Mouse (Mus musculus) limb, embryonic 14.5 days (tissue): Measurements from ENCODE around the gene Asb9. TPM values are rescaled to one million over a fixed set of nuclear protein-coding genes. Genes with fewer than 3 reads are reported as not detected.

Experiments
- ATAC-seq: fragments of 200-750 bp; cut with Nextera tagmentation; 2 replicates; pipeline ENCODE4 v1.8.0; 2017; ENCODE audit warnings: low read depth, moderate number of reproducible peaks, moderate TSS enrichment; ENCODE audit not compliant: low FRiP score
- DNase-seq: peaks from one replicate; pipeline ENCODE4 v3.0.0-alpha.2; 2015; ENCODE audit warnings: low spot score
- H3K27ac ChIP-seq: fragments of 300-500 bp; sonication (generic); replicated peaks from 2 replicates; pipeline ENCODE4 v1.5.1; 2014; ENCODE audit warnings: low read depth, mild to moderate bottlenecking, low read length, moderate library complexity, mixed read lengths
- H3K27me3 ChIP-seq: fragments of 300-500 bp; sonication (generic); 2 replicates; pipeline ENCODE4 v1.6.1; 2014; ENCODE audit warnings: low read length, mixed read lengths; ENCODE audit not compliant: control insufficient read depth, insufficient read depth
- H3K36me3 ChIP-seq: fragments of 300-500 bp; sonication (generic); 2 replicates; pipeline ENCODE4 v1.6.1; 2014; ENCODE audit warnings: mild to moderate bottlenecking, low read length, moderate library complexity, mixed read lengths; ENCODE audit not compliant: control insufficient read depth, insufficient read depth
- H3K4me1 ChIP-seq: fragments of 300-500 bp; sonication (generic); 2 replicates; pipeline ENCODE4 v1.6.1; 2014; ENCODE audit warnings: antibody characterized with exemption, low read length, mixed read lengths; ENCODE audit not compliant: control insufficient read depth, insufficient read depth
- H3K4me2 ChIP-seq: fragments of 300-500 bp; sonication (generic); replicated peaks from 2 replicates; pipeline ENCODE4 v1.6.1; 2014; ENCODE audit warnings: low read depth, mild to moderate bottlenecking, low read length, moderate library complexity; ENCODE audit not compliant: severe bottlenecking
- H3K4me3 ChIP-seq: fragments of 300-500 bp; sonication (generic); replicated peaks from 2 replicates; pipeline ENCODE4 v1.5.1; 2014; ENCODE audit warnings: low read length
- H3K9ac ChIP-seq: fragments of 300-500 bp; sonication (generic); 2 replicates; pipeline ENCODE4 v1.6.1; 2014; ENCODE audit warnings: mild to moderate bottlenecking, low read depth, low read length, moderate library complexity; ENCODE audit not compliant: severe bottlenecking
- H3K9me3 ChIP-seq: fragments of 300-500 bp; sonication (generic); 2 replicates; pipeline ENCODE4 v1.6.1; 2016; ENCODE audit warnings: low read length; ENCODE audit not compliant: control insufficient read depth
- POLR2A ChIP-seq: fragments of 200-500 bp; IDR thresholded peaks from 2 replicates; pipeline ENCODE4 v1.8.0; 2012; ENCODE audit warnings: inconsistent platforms, mild to moderate bottlenecking, moderate library complexity, borderline replicate concordance; ENCODE audit not compliant: insufficient read depth, insufficient read length; ENCODE audit errors: extremely low read depth
- WGBS: fragments of 180-500 bp; shearing (Covaris S2); extraction: QIAGEN DNeasy Blood & Tissue Kit; methylation state at CpG from one replicate; pipeline ENCODE4 v1.1.7; 2014; 5-methylcytosine and 5-hydroxymethylcytosine counted together
- polyA plus RNA-seq, 2 experiments: library from polyadenylated mRNA; depleted of rRNA in 1 of 2; stranded (reverse) in 1 of 2; unstranded in 1 of 2; fragments of >200 nt; fragmentation: Nextera tagmentation in 1 of 2; extraction: Ambion mirVana in 1 of 2; gene quantifications; 2 replicates each; pipeline versions ENCODE4 v1.2.1 to v1.2.3; 2012 to 2014

Asb9 gene
- 1.8 and 2.3 TPM in 2 replicates for polyA plus RNA-seq (2012; rRNA removed)
- polyA plus RNA-seq (2014; fragmentation: Nextera tagmentation; extraction: Ambion mirVana) = 1.00 and 1.4 TPM in 2 replicates

DNA sequence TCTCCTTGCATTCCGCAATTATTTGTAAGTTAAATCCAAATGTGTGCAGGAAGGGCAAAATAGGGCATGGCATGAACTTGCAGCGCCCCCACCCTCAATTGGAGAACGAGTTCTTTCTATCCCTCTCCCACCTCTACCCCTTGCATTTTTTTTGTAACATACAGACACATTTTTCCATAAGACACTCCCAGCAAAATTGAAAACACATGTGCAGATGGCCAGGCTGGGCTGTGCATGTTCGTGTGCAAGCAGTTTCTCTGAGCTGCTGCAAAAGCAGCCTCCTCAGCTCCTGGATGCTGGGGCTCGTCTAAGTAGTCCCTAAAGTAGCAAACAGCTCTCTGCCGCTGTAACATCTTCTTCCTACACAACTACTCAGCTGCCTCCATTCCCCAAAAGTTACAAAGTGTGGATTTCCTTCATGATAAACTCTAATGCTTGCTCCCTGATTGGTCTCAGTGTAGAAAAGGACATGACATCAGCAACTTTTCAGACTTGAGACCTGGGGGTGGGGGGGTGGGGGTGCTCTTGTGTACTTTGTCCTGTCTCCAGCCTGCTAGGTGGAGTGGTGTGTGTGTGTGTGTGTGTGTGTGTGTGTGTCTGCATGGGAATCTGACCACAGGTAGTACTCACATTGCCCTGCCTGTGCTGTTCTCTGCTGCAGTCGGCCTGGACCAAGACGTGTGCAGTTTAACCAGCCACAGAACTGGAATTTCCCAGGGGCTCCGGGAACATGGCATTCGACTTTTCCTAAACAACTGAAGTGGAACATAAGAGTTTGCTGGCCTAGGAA, at the start of gene Asb9:
Gene Asb9 (plus strand): TSS at position 619 of the 790 bp plus-strand sequence.
- Histone ChIP-seq H3K9me3 (no peaks in the 10 kb centered on the region), H3K4me3 (no peak within 1 kb of the TSS), H3K9ac (no peak within 1 kb of the TSS), H3K4me2 (no peak within 1 kb of the TSS), H3K4me1 (no peaks in the 10 kb centered on the region), H3K27me3 (no peaks in the 10 kb centered on the region), H3K27ac (no peak within 1 kb of the TSS), H3K36me3 (no peaks in the 10 kb centered on the region)
- DNase-seq (peak; percentile 25), ATAC-seq (peak; percentile 67)
- 38% methylated on average over 10 of the region's 10 CpGs for WGBS
- no peak for TF ChIP-seq POLR2A

DNA sequence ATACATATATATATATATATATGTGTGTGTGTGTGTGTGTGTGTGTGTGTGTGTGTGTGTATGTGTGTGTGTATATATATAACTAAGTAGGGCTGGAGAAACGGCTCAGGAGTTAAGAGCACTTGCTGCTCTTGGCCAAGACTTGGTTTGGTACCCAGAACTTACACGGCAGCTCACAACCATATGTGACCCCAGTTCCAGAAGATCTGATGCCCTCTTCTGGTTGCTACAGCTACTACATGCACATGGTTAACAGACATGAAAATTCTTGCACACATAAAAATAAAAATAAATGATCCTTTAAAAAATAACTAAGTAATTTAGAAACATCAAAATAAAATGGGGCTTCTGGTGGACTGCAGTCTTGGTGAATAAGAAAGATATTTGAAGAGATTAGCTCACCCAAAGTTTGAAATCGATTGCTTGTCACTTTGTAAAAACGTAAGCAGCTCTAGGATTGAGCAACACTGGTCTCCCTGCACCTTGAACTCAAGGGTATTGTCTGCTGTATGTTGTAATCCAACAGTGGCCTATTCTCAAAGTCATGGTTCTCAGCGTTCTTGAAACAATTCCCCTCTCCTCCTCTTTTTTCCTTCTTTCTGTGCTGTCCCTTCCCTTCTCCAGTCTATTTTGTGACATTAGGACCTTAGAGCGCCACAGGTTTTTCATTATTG, 46.8 kb upstream of the Asb9 start:
- WGBS = 66% methylated on average over 6 of the region's 6 CpGs
- Histone ChIP-seq H3K4me1 (no peaks in the 10 kb centered on the region), H3K4me3 (no peak overlapping the region), H3K27ac (no peak overlapping the region), H3K9ac (no peak overlapping the region), H3K36me3 (no peaks in the 10 kb centered on the region), H3K4me2 (no peak overlapping the region), H3K9me3 (no peaks in the 10 kb centered on the region), H3K27me3 (no peaks in the 10 kb centered on the region; the same call in 1 of the 2 replicates)
- ATAC-seq (no peak), DNase-seq (no peak)
- TF ChIP-seq POLR2A = no peak

- no peaks in the 10 kb centered on the region for H3K36me3 ChIP-seq
- no peak overlapping the region for H3K9ac ChIP-seq
- WGBS = 82% methylated on average over 2 of the region's 2 CpGs
- H3K4me1 ChIP-seq = no peaks in the 10 kb centered on the region
- no peak for TF ChIP-seq POLR2A
- H3K4me3 ChIP-seq = no peak overlapping the region
- no peaks in the 10 kb centered on the region for H3K9me3 ChIP-seq
- H3K4me2 ChIP-seq = no peak overlapping the region
- no peaks in the 10 kb centered on the region for H3K27me3 ChIP-seq
- H3K27ac ChIP-seq = no peak overlapping the region
- DNase-seq (no peak), ATAC-seq (no peak)
These were observed 3.9 kb upstream of the Asb9 start for GRCm38 (mm10) chrX:164502258-164502657.

- DNase-seq (no peak), ATAC-seq (no peak)
- WGBS = 81% methylated on average over 4 of the region's 4 CpGs
- no peak overlapping the region for H3K9ac ChIP-seq
- no peak overlapping the region for H3K4me3 ChIP-seq
- no peaks in the 10 kb centered on the region for H3K27me3 ChIP-seq
- no peak for TF ChIP-seq POLR2A
- no peaks in the 10 kb centered on the region for H3K4me1 ChIP-seq
- no peaks in the 10 kb centered on the region for H3K9me3 ChIP-seq
- no peak overlapping the region for H3K4me2 ChIP-seq
- no peak overlapping the region for H3K27ac ChIP-seq
- no peaks in the 10 kb centered on the region for H3K36me3 ChIP-seq
These were observed 941 bp downstream of the Asb9 start for GRCm38 (mm10) chrX:164507068-164507467.

- Histone ChIP-seq H3K4me3 (no peak overlapping the region), H3K9me3 (no peaks in the 10 kb centered on the region), H3K36me3 (no peaks in the 10 kb centered on the region), H3K9ac (no peak overlapping the region), H3K27ac (no peak overlapping the region), H3K4me2 (no peak overlapping the region), H3K27me3 (no peaks in the 10 kb centered on the region), H3K4me1 (no peaks in the 10 kb centered on the region)
- DNase-seq (no peak), ATAC-seq (no peak)
- WGBS = 38% methylated on average over 3 of the region's 3 CpGs
- no peak for TF ChIP-seq POLR2A
These were observed 2.6 kb downstream of the Asb9 start for GRCm38 (mm10) chrX:164508728-164509127.
